Mouse (Mus musculus) 3T3-L1 (cell line): ENCODE data around the gene Fbn1.
A peak's percentile ranks its signal among the peaks of the same experiment; 100 is the strongest.

Source experiments
- DNase-seq: peaks from one replicate; pipeline ENCODE4 v3.0.0-alpha.2; 2015; ENCODE audit warnings: low read depth, low spot score

The Fbn1 gene

GRCm38 (mm10) chr2:125394428-125395101 lies 113.2 kb downstream of the Fbn1 start:
- DNase-seq = no peak

DNA sequence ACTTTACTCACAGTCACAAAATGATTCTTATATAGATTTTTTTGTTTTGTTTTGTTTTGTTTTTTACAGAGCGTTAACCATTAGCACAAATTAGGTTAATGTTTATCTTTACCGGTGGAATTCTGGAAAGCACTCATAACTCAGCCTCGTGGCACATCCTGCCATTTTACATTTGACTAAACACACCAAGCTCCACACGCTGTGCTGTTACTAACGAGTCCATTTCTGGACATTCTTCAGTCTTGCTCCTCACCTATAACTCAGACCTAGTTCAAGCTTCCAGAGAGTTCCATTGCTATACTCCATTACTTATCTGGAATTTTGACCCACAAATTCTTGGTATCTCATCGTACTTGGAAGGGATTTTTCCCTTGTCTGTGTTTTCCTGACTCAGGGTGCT lies 116.2 kb downstream of the Fbn1 start:
- no peak for DNase-seq

DNA sequence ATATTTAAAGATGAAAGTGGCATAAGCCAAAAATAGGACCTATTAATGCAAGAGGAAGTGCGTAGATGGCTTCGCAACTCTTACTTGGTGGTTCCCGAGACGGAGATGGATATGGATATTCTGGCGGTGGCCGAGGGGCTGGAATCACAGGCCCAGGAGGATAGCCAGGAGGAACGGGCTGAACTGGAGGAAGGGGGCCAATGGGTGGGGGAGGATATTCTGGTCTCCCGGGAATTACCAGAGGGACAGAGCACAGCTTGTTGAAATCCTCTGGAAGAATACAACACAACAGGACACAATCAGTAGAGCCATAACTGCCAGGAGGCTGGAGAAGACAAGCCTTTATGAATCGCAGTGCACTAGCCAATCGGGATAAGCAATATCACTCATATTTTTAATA lies 118.0 kb downstream of the Fbn1 start:
- no peak for DNase-seq

DNA sequence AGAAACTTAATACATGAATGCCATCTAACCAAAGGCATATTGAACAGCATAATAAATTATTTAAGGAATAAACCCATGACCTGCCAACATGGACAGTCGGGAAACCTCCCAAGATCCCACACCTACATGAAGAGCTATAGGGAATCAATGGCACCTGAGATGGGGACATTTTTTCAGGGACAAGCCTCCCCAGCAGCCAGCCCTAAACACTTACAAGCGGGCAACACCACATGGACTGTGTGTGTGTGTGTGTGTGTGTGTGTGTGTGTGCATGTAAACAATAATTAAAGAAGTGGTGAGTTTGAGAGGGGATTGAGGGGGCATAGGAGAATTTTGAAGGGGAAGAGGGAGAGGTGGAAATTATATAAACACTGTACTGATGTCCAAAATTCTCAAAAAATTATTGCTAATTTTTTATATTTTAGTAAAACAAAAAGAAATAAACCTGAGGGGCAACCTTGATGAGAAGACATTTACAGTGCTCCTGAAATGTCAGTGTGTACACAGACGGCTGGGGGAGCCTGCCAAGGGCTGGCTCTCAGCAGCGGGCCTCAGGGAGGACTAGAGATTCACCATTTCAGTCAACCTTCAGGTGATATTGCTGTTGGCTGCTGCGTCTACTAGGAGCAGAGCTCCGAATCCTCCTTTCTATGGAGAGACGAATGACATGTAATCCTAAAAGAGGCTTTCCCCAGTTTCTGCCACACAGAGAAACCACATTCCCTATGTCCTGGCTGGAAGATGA lies 121.4 kb downstream of the Fbn1 start:
- DNase-seq = no peak

GRCm38 (mm10) chr2:125384941-125385340 lies 122.9 kb downstream of the Fbn1 start:
- DNase-seq = no peak

- no peak for DNase-seq
These were observed 123.4 kb downstream of the Fbn1 start for GRCm38 (mm10) chr2:125384415-125384814.

DNA sequence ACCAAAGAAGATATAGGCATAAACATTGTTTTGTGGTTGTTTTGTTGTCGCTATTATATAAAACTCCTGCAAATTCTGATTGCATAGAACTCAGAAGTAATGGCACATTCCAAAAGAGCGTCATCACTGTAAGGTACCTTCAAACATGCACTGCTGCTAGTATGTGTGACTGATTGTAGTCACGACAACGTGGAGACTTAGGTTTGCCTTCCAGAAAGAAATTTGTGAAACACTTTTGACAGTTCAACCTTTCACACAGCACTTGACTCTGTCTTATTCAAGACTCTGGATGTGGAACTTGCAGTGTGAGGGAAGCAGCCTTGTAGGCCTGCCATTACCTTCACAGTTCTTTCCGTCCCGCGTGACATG lies 124.5 kb downstream of the Fbn1 start:
- DNase-seq = peak; percentile 62

DNA sequence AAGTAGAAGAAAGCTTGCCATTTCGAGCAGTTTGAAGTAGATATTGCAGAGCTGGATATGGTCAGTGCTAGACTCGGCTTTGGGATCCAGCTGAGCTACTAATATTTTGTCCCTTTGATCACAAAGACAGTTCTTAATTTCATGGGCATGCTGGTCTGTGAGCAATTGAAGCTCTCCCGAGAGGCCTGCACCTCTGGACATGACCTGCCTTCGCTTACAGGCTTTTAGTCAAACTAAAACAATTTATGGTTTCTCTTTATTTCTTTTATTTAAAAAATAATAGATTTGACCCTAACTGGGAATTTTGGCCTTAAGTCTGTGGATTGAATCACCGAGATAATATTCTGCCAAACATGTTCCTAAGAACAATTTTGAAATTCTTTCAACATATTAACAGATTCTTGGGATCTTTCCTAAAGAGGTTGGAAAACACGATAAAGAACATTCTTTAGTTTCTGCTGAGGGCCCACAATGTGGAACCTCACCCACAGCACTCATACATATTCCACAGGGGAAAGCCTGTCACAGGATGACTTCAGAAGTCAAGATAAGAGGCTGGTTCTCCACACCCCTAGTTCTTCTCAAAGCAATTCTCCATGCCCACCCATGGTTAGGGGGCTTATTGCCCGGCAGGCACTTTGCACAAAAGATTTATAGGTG lies 125.0 kb downstream of the Fbn1 start:
- no peak for DNase-seq

GRCm38 (mm10) chr2:125380086-125380485 lies 127.7 kb downstream of the Fbn1 start:
- DNase-seq = no peak

GRCm38 (mm10) chr2:125379206-125379605 lies 128.6 kb downstream of the Fbn1 start:
- no peak for DNase-seq

DNA sequence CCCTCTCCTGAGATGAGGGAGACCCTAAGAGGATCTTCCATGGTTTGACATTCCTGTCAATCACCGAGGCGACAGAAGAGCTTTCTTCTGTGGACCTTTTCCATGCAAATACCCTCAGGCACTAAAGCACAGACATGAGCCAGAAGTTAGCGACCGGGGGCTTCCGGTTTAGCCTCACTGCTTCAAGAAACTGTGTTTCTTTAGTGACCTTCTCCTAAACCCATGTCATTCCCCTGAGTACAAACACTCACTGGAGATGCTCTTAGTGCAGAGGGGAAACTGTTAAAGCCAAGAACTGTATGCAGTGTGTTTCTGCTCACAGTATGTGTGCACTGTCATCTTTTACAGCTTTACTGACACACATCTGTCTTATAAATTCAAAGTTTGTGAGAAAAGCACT lies 131.9 kb downstream of the Fbn1 start:
- no peak for DNase-seq

DNA sequence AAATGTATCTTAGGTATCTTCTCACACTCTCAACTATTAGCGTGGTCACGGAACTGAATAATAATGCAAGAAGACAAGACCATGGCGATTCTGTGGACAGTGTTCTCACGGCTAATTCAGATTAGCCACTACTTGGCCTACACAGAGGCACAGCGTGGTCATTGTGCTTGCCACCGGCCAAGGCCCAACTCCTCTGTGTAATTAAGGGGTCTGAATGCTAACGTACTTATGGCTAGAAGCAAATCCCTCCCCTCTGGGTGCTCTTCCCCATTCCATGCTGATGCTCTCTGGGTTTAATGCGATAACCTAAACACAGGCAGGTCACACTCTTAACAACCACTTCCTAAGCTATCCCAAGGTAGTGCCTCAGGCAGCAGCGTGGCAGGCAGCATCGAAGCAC lies 132.5 kb downstream of the Fbn1 start:
- no peak for DNase-seq

GRCm38 (mm10) chr2:125369666-125370065 lies 138.1 kb downstream of the Fbn1 start:
- DNase-seq = no peak

GRCm38 (mm10) chr2:125368616-125369015 lies 139.2 kb downstream of the Fbn1 start:
- peak; percentile 96 for DNase-seq

DNA sequence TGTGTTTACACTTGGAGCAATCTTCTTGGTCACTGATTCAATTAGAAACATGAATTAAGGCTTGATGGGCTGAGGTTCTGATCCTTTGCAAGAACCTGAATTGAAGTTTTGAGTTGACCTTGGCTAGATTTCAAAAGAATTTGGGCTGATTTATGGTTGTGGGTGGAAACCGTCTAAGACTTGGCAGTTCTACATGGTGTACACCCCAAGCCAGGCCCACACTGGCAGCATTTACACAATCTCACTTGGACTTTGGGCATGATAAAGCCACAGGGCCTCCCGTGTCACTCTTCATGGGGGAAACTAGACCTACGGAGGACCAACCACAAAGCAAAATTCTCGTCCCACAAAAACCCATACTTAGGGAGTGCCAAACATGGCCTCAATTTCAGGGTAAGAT lies 146.1 kb downstream of the Fbn1 start:
- peak; percentile 75 for DNase-seq

DNA sequence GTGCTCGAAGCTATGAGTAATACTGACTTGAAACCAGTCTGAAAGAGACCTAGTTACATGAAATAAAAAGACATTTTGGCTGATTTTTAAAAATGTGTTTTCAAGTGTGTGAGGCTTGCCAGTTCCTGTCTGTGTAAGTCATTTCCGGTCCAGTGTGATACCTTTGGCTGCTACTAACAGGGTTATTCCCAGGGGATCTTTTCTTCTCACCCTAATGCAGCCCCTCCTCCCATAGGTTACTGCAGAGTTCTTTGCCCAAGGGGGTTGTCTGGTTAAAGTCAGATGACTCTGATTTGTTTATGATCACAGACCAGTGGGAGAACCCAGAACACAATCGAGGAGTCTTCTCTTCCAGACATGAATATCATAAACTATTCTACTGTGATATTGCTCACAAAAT lies 151.3 kb downstream of the Fbn1 start:
- DNase-seq = peak; percentile 52

- DNase-seq = no peak
These were observed 151.7 kb downstream of the Fbn1 start for GRCm38 (mm10) chr2:125356068-125356467.

DNA sequence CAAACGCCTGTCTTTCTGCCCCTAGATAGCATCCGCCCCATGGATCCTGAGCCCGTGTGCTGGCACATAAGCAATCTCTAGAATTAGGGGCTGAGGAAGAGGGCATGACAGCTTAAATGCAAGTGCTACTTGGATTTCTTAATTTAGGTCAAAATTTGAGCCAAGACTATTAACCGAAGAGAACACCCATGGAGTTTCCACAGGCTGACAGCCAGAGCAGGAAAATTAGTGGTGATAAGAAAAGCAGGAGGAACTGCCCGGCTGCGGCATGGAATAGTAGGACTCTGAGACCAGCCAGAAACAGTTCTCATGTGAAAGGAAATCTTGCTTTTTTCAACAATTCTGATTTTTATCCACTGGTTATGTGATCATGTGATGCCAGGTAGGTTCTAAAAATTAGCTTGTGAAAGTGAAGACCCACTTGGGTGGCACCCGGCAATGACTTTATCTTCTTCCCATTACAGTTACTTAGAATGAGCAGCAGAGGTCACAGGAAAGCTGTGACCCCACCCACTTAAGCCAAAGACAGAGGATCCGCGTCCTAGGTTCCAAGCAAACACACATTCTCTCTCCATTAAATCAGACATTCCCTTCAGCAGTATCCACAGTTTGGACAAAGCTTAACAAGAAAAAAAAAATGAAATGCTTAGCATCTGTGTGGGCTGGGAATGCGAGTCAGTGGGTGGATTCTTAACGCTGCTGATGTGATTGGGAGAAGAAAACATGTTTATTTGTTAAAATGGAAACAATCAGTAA lies 152.4 kb downstream of the Fbn1 start:
- DNase-seq = peak; percentile 67

DNA sequence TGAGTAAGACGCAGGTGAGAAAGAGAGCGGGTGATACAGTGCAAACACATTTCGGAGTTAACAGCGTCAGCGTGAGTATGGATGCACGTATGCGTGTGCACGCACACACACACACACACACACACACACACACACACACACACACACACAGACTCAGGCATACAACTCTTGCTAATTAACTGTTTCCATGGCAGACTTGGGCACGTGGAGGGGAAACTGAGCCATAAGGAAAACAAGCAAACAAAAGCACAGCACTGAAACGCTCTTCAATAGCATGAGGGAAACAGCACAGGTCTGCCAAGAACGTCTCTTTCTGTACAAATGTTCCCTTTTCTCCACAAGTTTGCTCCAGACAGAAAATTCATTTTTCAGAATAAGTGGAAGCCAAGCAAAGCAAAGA lies 153.2 kb downstream of the Fbn1 start:
- no peak for DNase-seq

GRCm38 (mm10) chr2:125349144-125349543 lies 158.6 kb downstream of the Fbn1 start:
- peak; percentile 77 for DNase-seq

- DNase-seq = no peak
These were observed 165.4 kb downstream of the Fbn1 start for GRCm38 (mm10) chr2:125342181-125342950.
